Mouse (Mus musculus): ENCODE measurements at regions not wholly inside any gene's neighbourhood (a gene's known extent, or its start where the extent isn't known, plus 50 kb on each side); places are given as distances from the start of the nearest gene placed in this dataset.

GRCm38 (mm10) chr6:51084656-51085055 is 347.8 kb upstream of the Nfe2l3 start:
- H3K4me2 ChIP-seq (ENCODE audit: low read depth, low read length) = no peak overlapping the region
- no peaks in the 10 kb centered on the region for H3K9me3 ChIP-seq (ENCODE audit: control insufficient read depth, low read length)
- ATAC-seq (ENCODE audit: low read depth) (peak; percentile 41; the same call in 1 of the 2 replicates), DNase-seq (ENCODE audit: low spot score) (peak; percentile 55)
- H3K27me3 ChIP-seq (replicated peaks; ENCODE audit: control insufficient read depth, insufficient read depth, low read length) = no peaks in the 10 kb centered on the region
- no peak overlapping the region for H3K4me3 ChIP-seq (ENCODE audit: low read depth, low read length)
- 47% methylated on average over 9 of the region's 9 CpGs for WGBS
- H3K27ac ChIP-seq (replicated peaks; ENCODE audit: low read depth, low read length) = peak overlapping the region; percentile 68
- H3K4me1 ChIP-seq (ENCODE audit: control insufficient read depth, insufficient read depth, low read length) = peaks cover 12% of the 10 kb centered on the region
- H3K36me3 ChIP-seq (ENCODE audit: control insufficient read depth, insufficient read depth, low read length) = no peaks in the 10 kb centered on the region
- no peak overlapping the region for H3K9ac ChIP-seq (ENCODE audit: low read depth, low read length)

GRCm38 (mm10) chr6:51085547-51085946 is 346.9 kb upstream of the Nfe2l3 start:
- H3K9ac ChIP-seq (ENCODE audit: low read depth, low read length) = no peak overlapping the region
- WGBS = 46% methylated on average over 2 of the region's 2 CpGs
- H3K27ac ChIP-seq (replicated peaks; ENCODE audit: low read depth, low read length) = peak overlapping the region; percentile 68
- H3K36me3 ChIP-seq (ENCODE audit: control insufficient read depth, insufficient read depth, low read length) = no peaks in the 10 kb centered on the region
- 0 out of 2 replicates have a peak, but pooled peaks have one; percentile 22 for ATAC-seq (ENCODE audit: low read depth)
- no peak overlapping the region for H3K4me2 ChIP-seq (ENCODE audit: low read depth, low read length)
- no peak for DNase-seq (ENCODE audit: low spot score)
- no peaks in the 10 kb centered on the region for H3K9me3 ChIP-seq (ENCODE audit: control insufficient read depth, low read length)
- H3K4me3 ChIP-seq (ENCODE audit: low read depth, low read length) = no peak overlapping the region
- H3K4me1 ChIP-seq (ENCODE audit: control insufficient read depth, insufficient read depth, low read length) = peaks cover 12% of the 10 kb centered on the region
- H3K27me3 ChIP-seq (replicated peaks; ENCODE audit: control insufficient read depth, insufficient read depth, low read length) = no peaks in the 10 kb centered on the region

- no peak overlapping the region for H3K4me3 ChIP-seq (ENCODE audit: low read depth, low read length)
- H3K4me1 ChIP-seq (ENCODE audit: control insufficient read depth, insufficient read depth, low read length) = peaks cover 12% of the 10 kb centered on the region
- WGBS = 71% methylated on average over 4 of the region's 4 CpGs
- no peak overlapping the region for H3K27ac ChIP-seq (replicated peaks; ENCODE audit: low read depth, low read length)
- no peaks in the 10 kb centered on the region for H3K27me3 ChIP-seq (replicated peaks; ENCODE audit: control insufficient read depth, insufficient read depth, low read length)
- H3K9me3 ChIP-seq (ENCODE audit: control insufficient read depth, low read length) = no peaks in the 10 kb centered on the region
- no peak overlapping the region for H3K4me2 ChIP-seq (ENCODE audit: low read depth, low read length)
- DNase-seq (ENCODE audit: low spot score) = no peak
- H3K9ac ChIP-seq (ENCODE audit: low read depth, low read length) = no peak overlapping the region
- ATAC-seq (ENCODE audit: low read depth) = no peak
- no peaks in the 10 kb centered on the region for H3K36me3 ChIP-seq (ENCODE audit: control insufficient read depth, insufficient read depth, low read length)
Measured at GRCm38 (mm10) chr6:51086347-51086746, 346.1 kb upstream of the Nfe2l3 start.

DNA sequence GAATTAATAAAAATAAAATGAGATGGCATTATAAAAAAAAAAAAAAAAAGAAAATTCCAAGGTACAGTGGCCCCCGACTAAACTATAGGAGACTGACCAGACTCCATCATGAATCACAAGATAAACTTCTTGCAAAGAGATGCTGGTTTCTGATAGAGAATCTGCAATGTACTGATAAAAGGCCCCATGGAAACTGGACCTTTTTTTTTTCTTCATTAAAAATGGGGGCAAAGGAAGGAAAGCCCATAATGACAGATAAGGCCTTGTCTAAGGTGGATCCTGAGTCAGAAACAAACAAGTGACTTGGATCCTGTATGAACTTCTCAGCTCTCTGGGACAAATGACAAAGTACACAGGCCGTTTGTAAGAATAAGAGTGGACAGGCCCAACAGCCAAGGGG is 344.7 kb upstream of the Nfe2l3 start:
- DNase-seq (ENCODE audit: low spot score) (no peak), ATAC-seq (ENCODE audit: low read depth) (no peak)
- Histone ChIP-seq H3K9ac (ENCODE audit: low read depth, low read length) (no peak overlapping the region), H3K9me3 (ENCODE audit: control insufficient read depth, low read length) (no peaks in the 10 kb centered on the region), H3K27ac (replicated peaks; ENCODE audit: low read depth, low read length) (no peak overlapping the region), H3K36me3 (ENCODE audit: control insufficient read depth, insufficient read depth, low read length) (no peaks in the 10 kb centered on the region), H3K27me3 (replicated peaks; ENCODE audit: control insufficient read depth, insufficient read depth, low read length) (no peaks in the 10 kb centered on the region), H3K4me1 (ENCODE audit: control insufficient read depth, insufficient read depth, low read length) (peaks cover 12% of the 10 kb centered on the region), H3K4me2 (ENCODE audit: low read depth, low read length) (no peak overlapping the region), H3K4me3 (ENCODE audit: low read depth, low read length) (no peak overlapping the region)
- 80% methylated on average over 2 of the region's 2 CpGs for WGBS

GRCm38 (mm10) chr6:51088641-51089372 is 343.7 kb upstream of the Nfe2l3 start:
- no peak overlapping the region for H3K9ac ChIP-seq (ENCODE audit: low read depth, low read length)
- H3K27ac ChIP-seq (replicated peaks; ENCODE audit: low read depth, low read length) = peak overlapping the region; percentile 13; the same call in 1 of the 2 replicates
- H3K4me1 ChIP-seq (ENCODE audit: control insufficient read depth, insufficient read depth, low read length) = peaks cover 12% of the 10 kb centered on the region
- no peaks in the 10 kb centered on the region for H3K9me3 ChIP-seq (ENCODE audit: control insufficient read depth, low read length)
- ATAC-seq (ENCODE audit: low read depth) = 0 out of 2 replicates have a peak, but pooled peaks have one; percentile 30
- no peaks in the 10 kb centered on the region for H3K27me3 ChIP-seq (replicated peaks; ENCODE audit: control insufficient read depth, insufficient read depth, low read length)
- H3K4me2 ChIP-seq (ENCODE audit: low read depth, low read length) = no peak overlapping the region
- no peak for DNase-seq (ENCODE audit: low spot score)
- H3K36me3 ChIP-seq (ENCODE audit: control insufficient read depth, insufficient read depth, low read length) = no peaks in the 10 kb centered on the region
- H3K4me3 ChIP-seq (ENCODE audit: low read depth, low read length) = no peak overlapping the region
- 46% methylated on average over 6 of the region's 6 CpGs for WGBS

DNA sequence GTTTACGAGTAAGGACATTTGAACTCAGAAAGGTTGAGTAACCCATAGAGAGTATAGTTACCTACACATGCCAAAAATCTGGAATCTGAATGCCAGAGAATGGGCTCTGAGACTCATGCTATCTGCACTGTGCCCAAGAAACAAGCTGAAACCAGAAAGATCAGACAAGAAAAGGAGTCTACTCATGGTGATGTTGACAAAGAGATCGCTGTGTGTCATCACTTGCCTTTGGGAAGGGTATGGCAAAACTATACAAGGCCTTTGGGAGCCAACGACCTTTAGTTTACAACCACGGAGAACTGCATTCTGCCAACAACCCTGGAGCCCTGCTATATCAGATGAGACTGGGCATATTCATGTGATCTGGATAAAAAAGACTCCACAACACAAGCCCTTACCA is 339.3 kb upstream of the Nfe2l3 start:
- no peaks in the 10 kb centered on the region for H3K9me3 ChIP-seq (ENCODE audit: control insufficient read depth, low read length)
- ATAC-seq (ENCODE audit: low read depth) (no peak), DNase-seq (ENCODE audit: low spot score) (no peak)
- H3K9ac ChIP-seq (ENCODE audit: low read depth, low read length) = no peak overlapping the region
- no peaks in the 10 kb centered on the region for H3K36me3 ChIP-seq (ENCODE audit: control insufficient read depth, insufficient read depth, low read length)
- no peaks in the 10 kb centered on the region for H3K27me3 ChIP-seq (replicated peaks; ENCODE audit: control insufficient read depth, insufficient read depth, low read length)
- WGBS = 88% methylated on average over 4 of the region's 4 CpGs
- H3K4me3 ChIP-seq (ENCODE audit: low read depth, low read length) = no peak overlapping the region
- H3K27ac ChIP-seq (replicated peaks; ENCODE audit: low read depth, low read length) = no peak overlapping the region
- H3K4me1 ChIP-seq (ENCODE audit: control insufficient read depth, insufficient read depth, low read length) = no peaks in the 10 kb centered on the region
- H3K4me2 ChIP-seq (ENCODE audit: low read depth, low read length) = no peak overlapping the region

DNA sequence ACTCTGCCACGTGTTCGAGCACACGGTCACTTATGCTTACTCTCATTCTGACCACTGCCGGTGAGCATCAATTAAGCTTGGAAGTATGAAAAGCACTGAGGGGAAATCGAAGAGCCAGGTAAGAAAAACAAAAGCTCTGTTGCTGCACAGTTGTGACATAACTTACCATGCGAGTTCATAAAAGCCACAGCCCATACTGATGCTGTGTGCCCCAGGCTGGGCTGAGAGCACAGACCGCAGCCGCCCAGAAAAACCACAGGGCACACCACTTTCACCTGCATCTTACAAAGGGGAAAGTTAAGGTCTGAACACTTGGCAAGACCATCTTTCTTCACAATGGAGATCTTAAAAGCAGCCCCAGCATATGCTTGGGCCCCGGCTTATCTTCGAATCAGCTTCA is 338.2 kb upstream of the Nfe2l3 start:
- no peaks in the 10 kb centered on the region for H3K36me3 ChIP-seq (ENCODE audit: control insufficient read depth, insufficient read depth, low read length)
- DNase-seq (ENCODE audit: low spot score) (no peak), ATAC-seq (ENCODE audit: low read depth) (no peak)
- H3K4me1 ChIP-seq (ENCODE audit: control insufficient read depth, insufficient read depth, low read length) = no peaks in the 10 kb centered on the region
- H3K4me3 ChIP-seq (ENCODE audit: low read depth, low read length) = no peak overlapping the region
- H3K9me3 ChIP-seq (ENCODE audit: control insufficient read depth, low read length) = no peaks in the 10 kb centered on the region
- H3K27ac ChIP-seq (replicated peaks; ENCODE audit: low read depth, low read length) = no peak overlapping the region
- 77% methylated on average over 10 of the region's 10 CpGs for WGBS
- no peak overlapping the region for H3K9ac ChIP-seq (ENCODE audit: low read depth, low read length)
- H3K27me3 ChIP-seq (replicated peaks; ENCODE audit: control insufficient read depth, insufficient read depth, low read length) = no peaks in the 10 kb centered on the region
- no peak overlapping the region for H3K4me2 ChIP-seq (ENCODE audit: low read depth, low read length)

GRCm38 (mm10) chr6:51097488-51097887 is 335.0 kb upstream of the Nfe2l3 start:
- Histone ChIP-seq H3K4me3 (ENCODE audit: low read depth, low read length) (no peak overlapping the region), H3K4me2 (ENCODE audit: low read depth, low read length) (no peak overlapping the region), H3K27ac (replicated peaks; ENCODE audit: low read depth, low read length) (no peak overlapping the region), H3K36me3 (ENCODE audit: control insufficient read depth, insufficient read depth, low read length) (no peaks in the 10 kb centered on the region), H3K4me1 (ENCODE audit: control insufficient read depth, insufficient read depth, low read length) (no peaks in the 10 kb centered on the region), H3K27me3 (replicated peaks; ENCODE audit: control insufficient read depth, insufficient read depth, low read length) (no peaks in the 10 kb centered on the region), H3K9ac (ENCODE audit: low read depth, low read length) (no peak overlapping the region), H3K9me3 (ENCODE audit: control insufficient read depth, low read length) (no peaks in the 10 kb centered on the region)
- 83% methylated on average over 6 of the region's 6 CpGs for WGBS
- DNase-seq (ENCODE audit: low spot score) (no peak), ATAC-seq (ENCODE audit: low read depth) (no peak)

DNA sequence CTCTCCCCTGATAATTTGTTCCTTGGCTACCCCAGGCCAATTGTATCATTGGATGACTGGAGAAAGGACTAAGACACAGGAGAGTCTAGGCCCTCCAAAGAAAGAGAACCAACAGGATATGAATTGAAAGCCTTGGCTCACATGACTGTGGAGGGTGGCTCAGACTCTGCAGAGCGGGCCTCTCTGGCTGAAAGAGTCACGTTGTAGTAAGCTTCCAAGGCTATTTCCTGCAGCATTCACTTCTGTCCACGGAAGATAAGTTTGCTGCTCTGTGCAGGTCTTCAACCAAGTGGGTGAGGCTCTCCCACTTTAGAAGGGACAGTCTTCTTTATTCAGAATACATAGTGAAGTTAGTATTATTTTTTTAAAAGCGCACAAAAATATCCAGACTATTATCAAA is 332.1 kb upstream of the Nfe2l3 start:
- H3K4me1 ChIP-seq (ENCODE audit: control insufficient read depth, insufficient read depth, low read length) = peaks cover 10% of the 10 kb centered on the region; the same call in 1 of the 2 replicates
- H3K9ac ChIP-seq (ENCODE audit: low read depth, low read length) = no peak overlapping the region
- H3K4me2 ChIP-seq (ENCODE audit: low read depth, low read length) = no peak overlapping the region
- H3K27ac ChIP-seq (replicated peaks; ENCODE audit: low read depth, low read length) = no peak overlapping the region
- no peaks in the 10 kb centered on the region for H3K36me3 ChIP-seq (ENCODE audit: control insufficient read depth, insufficient read depth, low read length)
- no peak overlapping the region for H3K4me3 ChIP-seq (ENCODE audit: low read depth, low read length)
- no peaks in the 10 kb centered on the region for H3K9me3 ChIP-seq (ENCODE audit: control insufficient read depth, low read length)
- H3K27me3 ChIP-seq (replicated peaks; ENCODE audit: control insufficient read depth, insufficient read depth, low read length) = no peaks in the 10 kb centered on the region
- no peak for DNase-seq (ENCODE audit: low spot score)
- 68% methylated on average over 4 of the region's 4 CpGs for WGBS
- no peak for ATAC-seq (ENCODE audit: low read depth)
